Mouse (Mus musculus): ENCODE results near the gene Chpf. TPM values are rescaled to one million over a fixed set of nuclear protein-coding genes. Genes with fewer than 3 reads are reported as not detected.

Gene Chpf
- total RNA-seq, 2 experiments from 2014 or later: 6.2 to 7.0 TPM

DNA sequence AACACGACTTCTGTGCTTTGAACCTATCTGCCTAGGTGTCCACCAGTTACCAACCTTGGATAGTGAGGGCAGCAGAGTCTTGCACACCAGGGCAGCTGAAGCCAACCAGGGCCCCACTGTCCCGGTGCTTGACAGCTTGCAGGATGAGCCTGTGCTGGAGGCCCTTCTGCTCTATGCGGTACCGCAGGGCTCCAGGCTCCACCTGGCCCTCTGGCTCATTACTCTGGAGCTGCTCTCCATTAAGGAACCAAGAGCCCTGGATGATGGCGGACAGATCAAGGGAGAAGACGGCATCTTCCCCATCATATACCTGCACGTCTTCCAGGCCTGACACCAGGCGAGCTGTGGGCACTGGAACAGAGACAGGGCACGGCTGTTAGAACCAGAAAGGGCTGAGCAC lies 22.8 kb upstream of the Chpf start:
- intact Hi-C loops (cut with DNase I): no loop called here
- no peak for DNase-seq

GRCm38 (mm10) chr1:75499441-75499840 lies 20.3 kb upstream of the Chpf start:
- DNase-seq: no peak
- intact Hi-C loops (cut with DNase I): no loop called here

GRCm38 (mm10) chr1:75498897-75499296 lies 19.8 kb upstream of the Chpf start:
- intact Hi-C loops (cut with DNase I): no loop called here
- DNase-seq: no peak

DNA sequence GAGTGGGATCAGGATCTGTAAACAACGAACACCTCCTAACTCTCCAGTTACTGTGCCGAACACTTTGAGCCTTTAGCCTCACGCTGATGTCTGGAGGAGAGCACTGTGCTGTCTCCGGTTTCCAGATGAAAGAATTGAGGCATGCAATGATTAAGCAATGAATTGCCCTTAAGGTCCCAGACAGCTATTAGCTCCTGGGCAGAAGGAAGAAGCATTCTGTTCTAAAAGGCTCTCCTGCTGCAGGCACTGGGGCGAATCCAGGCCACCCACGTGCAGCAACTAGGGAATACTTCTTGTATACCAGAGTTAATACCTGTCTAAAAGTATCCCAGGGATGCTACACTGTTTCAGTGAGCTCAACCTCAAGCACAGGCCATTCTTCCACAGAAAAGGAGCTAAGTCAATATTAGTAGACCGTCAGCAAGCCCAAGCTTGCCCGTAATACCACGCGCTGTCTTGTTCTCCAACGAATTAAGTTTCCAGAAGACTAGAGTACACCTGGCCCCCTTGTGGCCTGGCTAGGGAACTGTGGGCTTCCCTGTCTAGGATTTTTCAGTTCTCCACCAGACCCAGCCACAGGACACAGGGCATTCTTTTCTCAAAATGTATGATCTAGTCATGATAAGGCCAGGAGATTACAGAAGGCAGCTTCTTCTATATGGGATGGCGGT lies 15.9 kb upstream of the Chpf start:
- intact Hi-C loops (cut with DNase I): no loop called here
- DNase-seq: no peak

DNA sequence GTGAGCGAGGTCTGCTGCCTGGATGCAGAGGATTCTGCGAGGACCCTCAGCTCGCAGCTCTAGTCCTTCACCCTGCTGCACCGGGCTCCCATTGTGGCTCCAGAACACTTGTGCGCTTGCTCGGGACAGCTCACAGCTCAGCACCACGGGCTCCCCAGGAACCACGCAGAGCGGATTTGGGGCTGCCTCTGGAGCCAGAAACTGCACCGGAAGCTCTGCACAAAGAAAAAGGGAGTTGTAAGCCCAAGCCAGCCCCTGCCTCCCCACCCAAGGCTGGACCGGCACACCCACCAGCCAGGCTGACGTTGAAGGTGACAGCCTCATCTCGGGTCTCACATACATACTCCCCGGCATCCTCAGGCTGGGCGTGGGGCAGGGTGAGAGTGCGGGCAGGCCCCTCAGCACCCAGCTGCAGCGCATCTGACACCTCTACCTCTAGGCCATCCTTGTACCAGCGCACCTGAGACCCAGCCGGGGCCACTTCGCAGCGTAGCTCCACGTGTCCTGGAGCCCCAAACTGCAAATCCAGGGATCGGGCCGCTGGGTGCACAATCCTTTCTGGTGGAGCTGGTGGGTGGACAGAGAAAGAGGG lies 13.6 kb upstream of the Chpf start:
- intact Hi-C loops (cut with DNase I): no loop called here
- DNase-seq: no peak

DNA sequence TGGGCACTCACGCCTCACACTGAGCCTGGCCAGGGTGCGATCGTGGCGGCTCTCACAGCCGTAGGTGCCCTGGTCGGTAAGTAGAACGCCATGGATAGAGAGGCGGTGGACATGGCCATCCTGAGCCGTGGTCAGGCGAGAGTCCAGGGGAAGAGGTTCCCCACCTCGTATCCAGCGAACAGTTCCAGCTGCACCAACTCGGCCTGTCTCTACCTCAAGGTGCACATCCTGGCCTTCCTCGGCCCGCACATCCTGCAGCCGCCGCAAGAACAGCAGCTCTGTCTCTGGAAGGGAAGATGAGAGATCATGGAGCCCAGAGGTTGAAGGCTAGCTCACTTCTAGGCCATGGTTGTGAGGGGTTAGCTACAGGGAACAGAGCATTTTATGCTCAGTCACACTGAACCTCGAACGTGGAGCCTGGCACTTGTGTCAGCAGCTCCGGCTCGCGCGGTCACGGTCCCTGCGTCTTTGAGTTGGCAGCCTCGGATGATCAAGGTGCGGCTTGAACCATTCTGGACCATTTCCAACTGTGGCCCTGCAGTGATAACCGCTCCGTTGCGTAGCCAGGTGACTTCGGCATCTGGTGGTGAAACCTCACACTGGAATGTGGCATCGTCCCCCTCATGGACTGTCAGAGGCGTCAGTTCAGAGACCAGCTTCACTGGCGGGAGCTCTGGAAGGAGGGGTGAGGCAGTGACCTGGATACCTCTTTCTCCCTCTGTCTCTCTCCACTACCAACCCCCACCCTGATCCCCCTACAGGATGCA lies 11.9 kb upstream of the Chpf start:
- DNase-seq: no peak
- intact Hi-C loops (cut with DNase I): no loop called here

DNA sequence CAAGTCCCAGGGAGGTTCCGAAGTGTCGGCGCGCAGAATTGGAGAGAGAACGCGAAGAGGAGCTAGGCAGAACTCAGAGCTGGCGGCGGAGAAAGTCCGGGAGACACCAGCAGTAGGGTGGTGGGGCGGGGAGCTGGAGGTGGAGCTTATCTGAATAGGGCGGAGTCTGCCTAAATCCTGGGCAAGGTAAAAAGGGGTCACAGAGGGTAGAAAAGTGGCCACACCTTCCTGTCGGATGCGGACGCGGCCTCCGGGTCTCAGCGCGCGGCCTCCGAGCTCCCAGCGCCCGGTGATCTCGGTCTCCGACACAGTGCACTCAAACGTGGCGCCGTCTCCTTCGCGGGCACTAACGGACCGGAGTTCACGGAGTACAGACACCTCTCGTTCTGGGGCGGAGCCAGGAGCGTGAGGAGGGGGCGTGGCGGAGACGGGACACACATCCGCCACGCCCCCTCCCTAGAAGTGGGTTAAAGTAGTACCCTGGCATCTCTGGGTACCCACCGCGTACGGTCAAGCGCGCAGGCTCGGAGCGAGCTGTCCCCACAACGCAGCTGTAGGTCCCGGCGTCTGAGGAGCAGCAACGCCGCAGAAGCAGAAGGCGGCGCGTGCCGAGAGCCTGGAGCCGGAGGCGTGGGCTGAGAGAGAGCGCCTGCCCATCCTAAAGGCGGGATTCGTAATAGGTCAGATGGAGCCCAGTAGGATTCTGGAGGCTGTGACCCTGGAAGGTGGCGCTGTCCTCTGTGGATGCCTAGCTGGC lies 8.5 kb upstream of the Chpf start:
- no peak for DNase-seq
- intact Hi-C loops (cut with DNase I): loop anchor here (5.0 kb wide), 1 partner anchor 60 kb away; the partner anchor contains the start of gene Slc4a3

GRCm38 (mm10) chr1:75487040-75487404 lies 7.9 kb upstream of the Chpf start:
- no peak for DNase-seq
- intact Hi-C loops (cut with DNase I): loop anchor here (5.0 kb wide), 1 partner anchor 60 kb away; the partner anchor contains the start of gene Slc4a3

DNA sequence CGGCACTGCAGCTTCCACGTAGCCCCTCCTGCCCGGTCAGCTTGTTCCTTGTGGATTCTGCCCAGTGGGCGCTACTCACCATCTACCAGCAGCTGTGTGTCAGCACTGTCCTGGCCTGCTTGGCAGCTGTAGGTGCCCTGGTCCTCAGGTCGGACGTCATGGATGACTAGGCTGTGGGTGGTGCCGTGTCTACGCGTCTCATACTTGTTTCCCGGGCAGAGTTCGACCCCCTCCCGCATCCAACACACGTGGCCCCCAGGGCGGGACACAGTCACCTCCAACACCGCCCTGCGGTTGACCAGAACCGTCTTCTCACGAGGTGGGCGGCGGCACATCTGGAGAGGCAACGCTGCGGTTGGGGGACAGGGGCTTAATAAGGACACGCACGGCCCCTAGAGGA lies 7.5 kb upstream of the Chpf start:
- intact Hi-C loops (cut with DNase I): loop anchor here (5.0 kb wide), 1 partner anchor 61 kb away; the partner anchor contains the start of gene Slc4a3

GRCm38 (mm10) chr1:75480735-75481134 lies 1.6 kb upstream of the Chpf start:
- intact Hi-C loops (cut with DNase I): no loop called here
- no peak for DNase-seq

More for the DNA sequence above, 7.5 kb upstream of the Chpf start:
- DNase-seq: no peak

DNA sequence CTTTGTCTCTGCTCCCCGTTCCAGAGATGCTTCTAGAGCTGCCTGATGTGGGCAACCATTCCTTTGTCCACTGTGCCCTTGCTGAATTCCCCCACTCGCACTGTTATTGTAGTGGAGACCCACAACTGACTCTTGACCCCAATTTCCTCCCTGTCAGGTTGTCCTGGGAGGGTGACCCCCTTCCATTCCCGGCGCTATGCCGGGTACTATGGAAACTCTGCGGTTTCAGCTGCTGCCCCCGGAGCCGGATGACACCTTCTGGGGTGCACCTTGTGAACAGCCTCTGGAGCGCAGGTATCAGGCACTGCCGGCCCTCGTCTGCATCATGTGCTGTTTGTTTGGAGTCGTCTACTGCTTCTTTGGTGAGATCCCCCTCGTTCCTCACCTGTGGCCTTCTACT lies 929 bp upstream of the Chpf start:
- intact Hi-C loops (cut with DNase I): no loop called here
- no peak for DNase-seq

GRCm38 (mm10) chr1:75479635-75479989 lies 505 bp upstream of the Chpf start:
- no peak for DNase-seq
- intact Hi-C loops (cut with DNase I): loop anchor here (2.0 kb wide), 1 partner anchor 117 kb away; no protein-coding TSS in a partner anchor

DNA sequence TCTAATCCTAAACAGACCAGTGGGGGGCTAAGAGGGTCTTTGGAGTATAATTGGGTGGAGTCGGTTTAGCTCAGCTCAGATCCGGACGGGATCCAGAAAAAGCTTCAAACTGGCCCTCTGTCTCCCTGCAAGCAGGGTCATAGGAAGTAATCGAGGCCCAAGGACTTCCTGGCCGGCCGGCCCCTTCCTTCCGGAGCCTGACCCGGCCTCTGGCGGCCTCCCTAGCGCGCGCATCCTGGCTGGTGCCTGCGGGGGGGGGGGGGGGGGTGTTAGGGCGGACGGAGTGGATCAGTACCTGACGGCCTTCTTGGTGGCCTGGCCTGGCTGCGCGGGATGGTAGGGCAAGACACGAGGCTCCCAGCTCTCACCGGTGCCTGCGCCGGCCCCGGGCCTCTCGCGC lies 610 bp downstream of the Chpf start:
- intact Hi-C loops (cut with DNase I): loop anchor here (2.0 kb wide), 1 partner anchor 118 kb away; no protein-coding TSS in a partner anchor
- DNase-seq: no peak

GRCm38 (mm10) chr1:75477966-75478290 lies 1.2 kb downstream of the Chpf start:
- DNase-seq: no peak
- intact Hi-C loops (cut with DNase I): loop anchor here (1.0 to 2.0 kb wide), 2 partner anchors 81 to 119 kb away; no protein-coding TSS in a partner anchor

DNA sequence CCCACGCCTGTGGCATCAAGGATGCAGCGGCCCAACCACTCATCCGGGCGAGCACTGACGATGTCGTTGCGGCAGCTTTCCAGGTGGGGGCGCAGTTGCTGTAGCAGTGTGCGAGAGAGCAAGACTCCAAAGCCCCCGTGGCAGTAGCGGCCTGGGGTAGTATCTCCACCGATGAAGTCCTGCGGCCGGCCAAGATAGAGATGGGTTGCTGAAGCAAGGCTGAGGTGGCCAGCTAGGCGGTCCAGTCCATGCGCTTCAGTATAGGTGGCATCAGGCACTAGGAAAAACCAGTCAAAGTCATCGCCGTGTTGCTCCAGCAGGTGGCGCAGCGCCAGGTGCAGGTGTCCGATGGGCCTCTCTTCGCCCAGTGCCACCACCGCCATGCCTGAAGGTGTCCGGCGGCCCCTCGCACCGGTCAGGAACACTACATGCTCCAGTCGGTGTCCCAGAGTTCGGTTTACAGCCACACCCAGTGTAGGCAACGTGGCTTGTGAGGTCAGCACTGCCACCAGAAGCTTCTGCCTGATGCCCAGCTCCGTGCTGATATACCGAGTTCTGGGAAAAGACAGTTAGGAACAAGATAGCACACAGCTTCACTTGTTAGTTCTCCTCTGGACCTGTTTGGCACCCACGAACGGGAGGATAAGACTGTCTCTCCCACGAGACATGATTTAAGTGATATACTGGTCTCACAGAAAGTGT lies 1.7 kb downstream of the Chpf start:
- DNase-seq: peak; percentile 63 to 73
- intact Hi-C loops (cut with DNase I): loop anchor here (1.0 kb wide), 1 partner anchor 82 kb away; no protein-coding TSS in a partner anchor

DNA sequence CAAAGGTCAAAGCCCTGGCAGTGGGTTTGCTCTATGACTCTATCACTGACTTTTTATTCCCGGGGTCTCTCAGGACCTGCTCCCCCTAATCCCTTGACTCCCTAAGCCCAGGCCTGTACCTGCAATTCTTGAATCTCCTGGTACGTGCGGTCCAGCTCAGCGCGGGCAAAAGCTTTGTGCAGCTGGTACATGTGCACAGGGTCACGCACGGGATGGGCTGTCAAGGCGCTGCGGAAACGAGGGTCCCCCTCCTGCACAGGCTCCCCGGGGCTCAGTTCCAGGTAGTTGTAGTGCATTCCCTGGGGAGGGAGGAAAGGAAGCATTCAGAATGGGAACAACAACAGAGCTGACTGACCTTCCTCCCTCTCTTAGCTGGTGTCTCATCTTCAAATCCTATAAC lies 2.7 kb downstream of the Chpf start:
- DNase-seq: no peak
- intact Hi-C loops (cut with DNase I): no loop called here

- intact Hi-C loops (cut with DNase I): no loop called here
- no peak for DNase-seq
These were observed 9.8 kb downstream of the Chpf start for GRCm38 (mm10) chr1:75469287-75469825.

GRCm38 (mm10) chr1:75467215-75467927 lies 11.7 kb downstream of the Chpf start:
- peak; percentile 68 to 81 for DNase-seq
- intact Hi-C loops (cut with DNase I): loop anchor here (2.0 kb wide), 1 partner anchor 125 kb away; no protein-coding TSS in a partner anchor

GRCm38 (mm10) chr1:75463652-75464204 lies 15.4 kb downstream of the Chpf start:
- DNase-seq: no peak
- intact Hi-C loops (cut with DNase I): no loop called here
